Mouse (Mus musculus): ENCODE data around the gene Vps37d.

DNA sequence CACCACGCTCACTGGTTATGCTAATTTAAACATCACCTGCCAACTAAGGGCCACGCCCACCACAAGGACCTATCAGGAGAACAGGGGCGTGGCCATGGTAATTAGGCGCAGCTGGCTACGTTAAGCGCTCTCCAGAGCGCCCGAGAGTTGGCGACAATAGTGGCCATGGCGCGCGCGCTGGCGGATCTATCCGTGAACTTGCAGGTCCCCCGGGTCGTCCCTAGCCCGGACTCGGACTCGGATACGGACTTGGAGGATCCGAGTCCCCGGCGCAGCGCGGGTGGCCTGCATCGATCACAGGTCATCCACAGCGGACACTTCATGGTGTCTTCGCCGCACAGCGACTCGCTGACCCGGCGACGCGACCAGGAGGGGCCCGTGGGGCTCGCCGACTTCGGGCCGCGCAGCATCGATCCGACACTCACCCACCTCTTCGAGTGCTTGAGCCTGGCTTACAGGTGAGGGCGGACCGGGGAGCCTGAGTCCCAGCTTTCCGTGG lies 28.7 kb upstream of the Vps37d start:
- no peak for TF ChIP-seq CTCF (conservative IDR thresholded peaks at IDR 0.05; ENCODE audit: insufficient read depth, insufficient read length, low read depth, low read length)
- TF ChIP-seq POLR2A (IDR thresholded peaks at IDR 0.05; ENCODE audit: low read depth, low read length): peak; percentile 94

Data from kidney, adult 2 months (tissue).